Mouse (Mus musculus): ENCODE results near the gene Gstt4.

DNA sequence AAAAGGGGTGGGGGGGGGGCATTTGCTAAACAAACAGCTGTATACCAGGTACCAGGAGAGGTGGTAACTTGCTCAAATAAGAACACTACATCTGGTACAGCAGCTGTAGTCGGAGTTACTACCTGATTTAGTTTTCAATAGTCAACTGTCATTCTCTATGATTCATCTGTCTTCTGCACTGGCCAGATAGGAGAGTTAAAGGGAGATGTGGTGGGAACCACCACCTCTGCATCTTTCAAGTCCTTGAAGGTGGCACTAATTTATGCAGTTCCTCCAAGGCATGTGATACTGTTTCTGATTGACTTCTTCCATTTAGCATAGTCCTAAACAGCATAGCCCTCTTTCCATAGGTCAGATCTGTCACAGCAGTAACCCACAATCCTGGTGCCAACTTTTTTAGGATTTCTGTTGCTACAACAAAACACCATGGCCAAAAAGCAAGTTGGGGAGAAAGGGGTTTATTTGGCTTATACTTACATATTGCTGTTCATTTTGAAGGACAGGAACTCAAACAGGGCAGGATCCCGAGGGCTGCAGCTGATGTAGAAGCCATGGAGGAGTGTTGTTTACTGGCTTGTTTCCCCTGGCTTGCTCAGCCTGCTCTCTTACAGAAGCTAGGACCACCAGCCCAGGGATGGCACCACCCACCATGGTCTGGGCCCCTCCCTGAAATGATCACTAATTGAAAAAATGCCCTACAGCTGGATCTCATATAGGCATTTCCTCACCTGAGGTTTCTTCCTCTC lies 7.4 kb upstream of the Gstt4 start:
- TF ChIP-seq GATA1 (IDR thresholded peaks at IDR 0.05; ENCODE audit: low read length) = no peak
- no peak for TF ChIP-seq TAL1 (IDR thresholded peaks at IDR 0.05; ENCODE audit: low read length)
